Mouse (Mus musculus): ENCODE data around the gene Nexn.

GRCm38 (mm10) chr3:152225906-152226305 lies 40.2 kb downstream of the Nexn start:
- TF ChIP-seq CTCF (conservative IDR thresholded peaks at IDR 0.05; ENCODE audit: insufficient read depth, insufficient read length, low read depth, low read length): no peak
- no peak for TF ChIP-seq POLR2A (IDR thresholded peaks at IDR 0.05; ENCODE audit: low read depth, low read length)

All from kidney, adult 2 months (tissue).